Mouse (Mus musculus) bone marrow, adult 2 months (tissue): ENCODE results near the gene Akt1. TPM values are rescaled to one million over a fixed set of nuclear protein-coding genes. Genes with fewer than 3 reads are reported as not detected.

ENCODE experiments used
- H3K27ac ChIP-seq: fragments of 200-500 bp; 2 replicates; pipeline ENCODE4 v1.5.1; 2012; ENCODE audit warnings: low read depth, mild to moderate bottlenecking, control low read depth, inconsistent platforms, low read length; ENCODE audit not compliant: control insufficient read depth, poor library complexity, insufficient read depth
- H3K4me1 ChIP-seq: fragments of 200-500 bp; 2 replicates; pipeline ENCODE4 v1.6.1; 2011; ENCODE audit warnings: low read length; ENCODE audit not compliant: control insufficient read depth, insufficient read depth
- H3K4me3 ChIP-seq: fragments of 200-500 bp; replicated peaks from 2 replicates; pipeline ENCODE3; 2011; ENCODE audit warnings: mild to moderate bottlenecking, low read depth, low read length, control low read depth; ENCODE audit not compliant: control insufficient read depth
- CTCF ChIP-seq: fragments of 200-500 bp; IDR thresholded peaks from 2 replicates; pipeline ENCODE4 v1.5.1; 2011; ENCODE audit warnings: low read length, control low read depth; ENCODE audit not compliant: control insufficient read depth, insufficient read depth
- POLR2A ChIP-seq: fragments of 200-500 bp; IDR thresholded peaks from 2 replicates; pipeline ENCODE4 v1.6.1; 2011; ENCODE audit warnings: low read depth, mild to moderate bottlenecking, control low read depth, low read length, borderline replicate concordance; ENCODE audit not compliant: control insufficient read depth
- WGBS: fragments of 180-500 bp; shearing (Covaris S2); methylation state at CpG from one replicate; pipeline ENCODE4 v1.1.7; 2018; 5-methylcytosine and 5-hydroxymethylcytosine counted together
- polyA plus RNA-seq: library from polyadenylated mRNA; stranded (reverse); fragments of >200 nt; gene quantifications from 2 replicates; pipeline ENCODE4 v1.2.4, GENCODE M21; 2011; ENCODE audit warnings: low replicate concordance; ENCODE audit not compliant: missing spikeins, insufficient read depth, insufficient read length

Akt1 gene
- polyA plus RNA-seq, 1 experiment = 56.1 TPM

DNA sequence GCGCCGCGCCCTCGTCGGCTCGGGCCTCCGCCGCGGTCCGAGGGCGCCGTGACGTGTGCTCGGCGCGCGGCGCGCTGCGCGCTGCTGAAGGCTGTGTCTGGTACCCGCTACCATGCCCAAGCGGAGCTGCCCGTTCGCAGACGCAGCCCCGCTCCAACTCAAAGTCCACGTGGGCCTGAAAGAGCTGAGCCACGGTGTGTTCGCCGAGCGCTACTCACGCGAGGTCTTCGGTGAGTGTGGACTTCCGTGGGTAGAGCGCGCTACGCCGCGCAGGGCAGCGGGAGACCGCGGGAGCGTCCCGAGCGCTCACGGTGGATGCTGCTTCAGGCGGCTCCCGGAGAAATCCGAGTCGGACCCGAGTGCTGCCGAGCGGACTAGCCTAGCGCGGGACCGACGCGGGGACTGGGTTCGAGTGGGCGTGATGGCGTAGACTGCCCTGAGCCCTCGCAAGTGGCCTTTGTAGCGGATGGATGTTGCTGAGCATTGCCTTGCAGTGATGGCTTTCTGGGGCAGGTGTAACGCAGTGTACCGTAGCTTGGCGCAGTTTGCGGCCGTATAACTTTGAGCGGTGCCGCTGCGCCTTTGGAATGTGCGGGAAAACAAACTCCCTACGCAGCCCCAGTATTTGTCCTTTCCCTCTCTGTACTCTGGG lies 29.7 kb downstream of the Akt1 start:
- Histone ChIP-seq H3K4me1 (peaks cover 4% of the 10 kb centered on the region), H3K4me3 (peak overlapping the region; percentile 89), H3K27ac (peak overlapping the region; percentile 86)
- TF ChIP-seq POLR2A = peak; percentile 85; the same call in 1 of the 2 replicates
- no peak for TF ChIP-seq CTCF
- under 1% methylated on average over 75 of the region's 75 CpGs for WGBS

DNA sequence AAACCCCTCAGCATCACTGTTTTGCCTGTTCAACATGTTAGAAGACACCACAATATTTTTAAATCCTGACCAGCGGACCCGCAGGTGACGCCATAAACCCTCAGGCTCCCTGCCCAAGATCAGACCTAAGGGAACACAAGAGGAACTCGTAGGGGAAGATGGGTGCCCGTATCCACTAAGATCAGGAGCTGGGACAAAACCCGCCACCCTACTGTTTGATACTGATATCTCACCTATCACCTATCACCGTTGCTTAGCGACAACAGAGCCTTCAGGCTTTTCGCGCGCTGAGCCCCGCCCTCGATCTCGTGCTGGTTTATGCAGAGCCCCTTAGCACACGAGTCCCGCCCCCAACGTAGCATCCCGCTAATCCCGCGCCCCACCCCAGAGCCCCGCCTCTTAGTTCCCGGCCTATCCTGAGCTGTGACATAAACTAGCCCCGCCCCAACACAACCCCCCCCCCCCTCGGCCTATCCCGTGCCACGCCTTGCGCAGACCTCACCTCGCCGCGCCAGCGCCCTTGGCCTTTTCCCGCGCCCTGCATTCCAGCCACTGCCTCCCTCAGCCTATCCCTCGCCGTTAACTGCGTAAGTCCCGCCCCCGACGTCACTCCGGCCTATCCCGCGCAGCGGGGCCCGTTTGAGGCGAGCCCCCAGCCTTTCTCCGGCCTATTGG lies 30.4 kb downstream of the Akt1 start, which contains the start of gene Siva1:
Gene Siva1, plus strand, starts transcription at position 500 of the 675 bp plus-strand sequence.
- WGBS = under 1% methylated on average over 46 of the region's 46 CpGs
- TF ChIP-seq CTCF (no peak), POLR2A (no peak)
- H3K4me1 ChIP-seq = peaks cover 4% of the 10 kb centered on the region

DNA sequence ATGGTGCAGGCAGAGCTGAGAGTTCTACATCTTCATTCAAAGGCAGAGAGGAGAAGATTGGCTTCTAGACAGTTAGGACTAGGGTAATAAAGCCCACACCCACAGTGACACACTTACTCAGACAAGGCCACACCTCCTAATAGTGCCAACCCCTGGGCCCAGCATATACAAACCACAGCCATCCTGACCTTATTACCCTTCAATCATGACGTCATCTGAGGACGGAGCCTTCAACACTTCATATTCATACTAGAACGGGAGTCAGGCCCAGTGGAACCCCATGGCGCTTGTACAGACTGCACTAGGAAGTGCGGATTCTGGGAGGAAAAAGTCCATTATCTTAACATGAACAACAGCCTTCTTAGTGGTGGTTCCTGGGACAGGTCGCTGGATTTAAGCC lies 31.6 kb downstream of the Akt1 start:
- 79% methylated on average over 6 of the region's 6 CpGs for WGBS

More for the DNA sequence above, 30.4 kb downstream of the Akt1 start, which contains the start of gene Siva1:
- H3K4me3 ChIP-seq = peak within 1 kb of the TSS; percentile 89
- peak within 1 kb of the TSS; percentile 86 for H3K27ac ChIP-seq

DNA sequence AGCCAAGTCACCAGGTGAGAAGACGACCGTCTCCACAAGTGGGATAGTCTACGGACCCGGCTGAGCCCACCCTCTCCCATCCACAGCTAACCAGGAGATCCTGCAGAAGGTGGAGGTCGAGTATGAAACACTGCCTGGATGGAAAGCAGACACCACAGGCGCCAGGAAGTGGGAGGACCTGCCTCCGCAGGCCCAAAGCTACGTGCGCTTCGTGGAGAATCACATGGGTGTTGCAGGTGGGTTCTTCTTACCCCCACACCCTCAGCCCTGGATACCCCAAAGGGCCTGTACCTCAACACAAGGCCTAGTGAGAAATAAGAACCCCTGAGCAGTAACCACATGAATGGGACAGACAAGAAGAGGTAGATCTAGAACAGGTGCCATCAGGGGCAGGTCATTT lies 35.2 kb downstream of the Akt1 start:
- H3K4me3 ChIP-seq = no peak overlapping the region
- WGBS = 84% methylated on average over 10 of the region's 10 CpGs

More for the DNA sequence above, 31.6 kb downstream of the Akt1 start:
- peaks cover 3% of the 10 kb centered on the region for H3K4me1 ChIP-seq
- no peak overlapping the region for H3K27ac ChIP-seq
- no peak for TF ChIP-seq CTCF
- no peak for TF ChIP-seq POLR2A
- H3K4me3 ChIP-seq = no peak overlapping the region

DNA sequence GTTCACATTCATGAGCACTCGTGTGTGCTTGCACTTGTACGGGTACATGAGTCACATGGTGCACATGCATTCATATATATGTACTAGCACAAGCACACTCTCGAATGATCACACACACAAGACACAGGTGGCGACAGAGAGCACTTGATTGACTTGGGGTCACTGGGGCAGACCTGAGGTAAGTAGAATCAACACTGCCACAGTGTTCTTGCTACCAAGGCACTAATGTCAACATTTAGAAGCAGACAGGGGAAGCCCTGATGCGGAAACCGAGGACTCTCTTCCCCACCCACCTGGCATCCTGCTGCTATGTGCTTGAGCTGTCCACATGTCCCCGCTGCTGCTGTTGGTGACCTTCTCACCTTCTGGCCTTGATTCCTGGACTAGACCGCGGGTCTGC lies 41.0 kb downstream of the Akt1 start:
- TF ChIP-seq CTCF = no peak
- no peak for TF ChIP-seq POLR2A
- Histone ChIP-seq H3K4me1 (peaks cover 17% of the 10 kb centered on the region), H3K27ac (peak overlapping the region; percentile 92; the same call in 1 of the 2 replicates), H3K4me3 (peak overlapping the region; percentile 6)
- WGBS = 72% methylated on average over 9 of the region's 9 CpGs

More for the DNA sequence above, 35.2 kb downstream of the Akt1 start:
- H3K27ac ChIP-seq = no peak overlapping the region
- TF ChIP-seq CTCF (no peak), POLR2A (no peak)
- H3K4me1 ChIP-seq = no peaks in the 10 kb centered on the region

DNA sequence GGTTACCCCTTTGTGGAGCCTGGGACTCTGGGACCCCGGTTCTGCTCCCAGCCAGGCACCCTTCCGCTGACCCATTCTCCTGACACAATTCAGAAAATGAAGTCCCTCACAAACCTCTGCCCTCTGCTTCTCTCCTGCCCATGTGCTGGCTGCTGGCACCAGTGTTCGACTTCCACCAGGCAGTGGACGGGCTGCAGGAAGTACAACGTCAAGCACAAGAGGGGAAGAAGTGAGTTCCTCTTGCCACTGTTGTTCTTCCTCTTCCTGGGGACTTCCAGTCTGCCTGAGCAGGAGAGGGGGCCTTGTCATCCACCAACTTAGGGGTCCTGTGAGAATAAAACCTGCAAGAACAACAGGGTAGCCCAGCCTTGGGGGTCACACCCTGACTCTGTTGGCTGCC lies 41.8 kb downstream of the Akt1 start:
- 0 out of 2 replicates have a peak, but pooled peaks have one; percentile 41 for TF ChIP-seq POLR2A
- TF ChIP-seq CTCF = no peak
- peak overlapping the region; percentile 92 for H3K27ac ChIP-seq
- peak overlapping the region; percentile 29 for H3K4me3 ChIP-seq
- WGBS = 32% methylated on average over 5 of the region's 5 CpGs
- H3K4me1 ChIP-seq = peaks cover 21% of the 10 kb centered on the region

DNA sequence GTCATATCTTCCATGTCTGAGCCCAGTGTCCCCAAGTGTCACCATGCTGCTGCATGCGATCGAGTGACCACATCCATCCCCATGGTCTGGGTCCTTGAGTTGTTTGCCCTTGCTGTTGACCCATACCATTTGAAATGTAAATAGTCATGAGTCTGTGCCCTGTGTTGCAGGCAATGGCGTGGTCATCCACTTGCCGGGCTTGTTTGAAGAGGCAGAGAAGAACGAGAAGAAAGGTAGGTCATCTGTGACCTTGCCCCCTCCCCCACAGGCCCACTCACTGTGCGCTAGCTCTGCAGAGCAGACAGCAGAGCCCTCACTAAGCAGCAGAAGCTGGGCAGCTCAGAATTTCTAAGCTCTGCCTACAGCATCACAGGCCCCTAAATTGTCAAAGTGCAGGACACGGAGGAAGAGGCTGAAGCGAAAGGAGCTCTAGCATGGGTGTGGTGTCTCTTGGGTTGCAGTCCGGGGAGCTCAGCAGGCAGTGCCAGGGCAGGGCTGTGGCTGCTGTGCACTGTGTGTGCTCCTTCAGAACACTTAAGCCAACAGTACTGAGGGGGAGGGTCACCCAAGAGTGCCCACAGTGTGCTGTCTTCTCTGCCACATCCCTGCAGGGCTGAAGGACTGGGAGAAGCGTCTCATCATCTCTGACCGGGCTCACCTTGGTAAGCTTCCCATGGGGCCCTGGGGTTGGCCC lies 42.5 kb downstream of the Akt1 start:
- peak overlapping the region; percentile 92 for H3K27ac ChIP-seq
- TF ChIP-seq CTCF = no peak
- TF ChIP-seq POLR2A = 0 out of 2 replicates have a peak, but pooled peaks have one; percentile 41
- H3K4me3 ChIP-seq = peak overlapping the region; percentile 34
- peaks cover 21% of the 10 kb centered on the region for H3K4me1 ChIP-seq
- WGBS = 75% methylated on average over 11 of the region's 11 CpGs

DNA sequence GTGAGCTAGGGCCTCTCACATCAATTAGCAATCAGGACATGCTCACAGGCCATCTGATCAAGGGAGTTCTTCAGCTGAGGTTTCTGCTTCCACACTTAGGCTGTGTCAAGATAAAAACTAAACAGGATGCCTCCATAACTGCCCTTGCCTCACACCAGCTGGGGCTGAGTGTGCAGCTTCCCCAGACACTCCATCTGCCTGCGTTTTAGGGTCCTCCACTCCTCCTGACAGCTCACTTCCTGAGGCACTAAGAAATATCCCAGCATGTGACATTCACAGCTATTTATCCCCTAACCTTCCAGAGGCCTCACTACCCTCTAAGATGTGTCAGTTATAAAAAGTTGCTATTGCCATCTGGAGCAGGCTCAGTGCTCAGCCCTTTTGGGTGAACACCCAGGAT lies 43.2 kb downstream of the Akt1 start:
- H3K4me1 ChIP-seq = peaks cover 24% of the 10 kb centered on the region
- H3K27ac ChIP-seq = peak overlapping the region; percentile 92; the same call in 1 of the 2 replicates
- H3K4me3 ChIP-seq = no peak overlapping the region
- 14% methylated on average over 1 of the region's 1 CpGs for WGBS
- TF ChIP-seq POLR2A (no peak), CTCF (no peak)
